Comparison of ENCODE assay signal across 21 mouse cellular contexts in genomic region chr16:36943591-36943990, GRCm38 (mm10). TPM values are rescaled to one million over a fixed set of nuclear protein-coding genes. Genes with fewer than 3 reads are reported as not detected.
"Had no signal": no experiment of that assay in that cellular context is flagged by ENCODE, and none has a peak within 500 bp of the region (broad histone marks: within the 10 kb centered on the region; RNA-seq: fewer than 3 reads in every experiment).

No protein-coding gene starts in this region.

- DNase-seq: layer of hippocampus, adult 9-11 months; lung, adult 2 months; right cerebral cortex, adult 18-20 months; right cerebral cortex, postnatal 14 days; right cerebral cortex, postnatal 4 days; spleen, adult 18-20 months; thymus, postnatal 25 days had no signal

- H3K27ac ChIP-seq: layer of hippocampus, adult 2 months; limb, embryonic 10.5 days; limb, embryonic 13.5 days; liver, embryonic 12.5 days; liver, embryonic 15.5 days; macrophage; midbrain, embryonic 12.5 days; midbrain, embryonic 15.5 days; neural tube, embryonic 12.5 days; neural tube, embryonic 15.5 days; stomach, embryonic 15.5 days had no signal

- H3K9ac ChIP-seq: limb, embryonic 13.5 days; liver, embryonic 12.5 days; liver, embryonic 15.5 days; midbrain, embryonic 12.5 days; midbrain, embryonic 15.5 days; neural tube, embryonic 12.5 days; neural tube, embryonic 15.5 days; stomach, embryonic 15.5 days had no signal

- H3K27me3 ChIP-seq: limb, embryonic 13.5 days; liver, embryonic 12.5 days; liver, embryonic 15.5 days; midbrain, embryonic 12.5 days; midbrain, embryonic 15.5 days; neural tube, embryonic 12.5 days; neural tube, embryonic 15.5 days; stomach, embryonic 15.5 days had no signal

- H3K9me3 ChIP-seq: limb, embryonic 10.5 days; limb, embryonic 13.5 days; liver, embryonic 12.5 days; liver, embryonic 15.5 days; midbrain, embryonic 12.5 days; midbrain, embryonic 15.5 days; neural tube, embryonic 12.5 days; neural tube, embryonic 15.5 days; stomach, embryonic 15.5 days had no signal

- ATAC-seq: intestine, postnatal 0 days; liver, embryonic 12.5 days; midbrain, embryonic 15.5 days had no signal

- H3K4me1 ChIP-seq: limb, embryonic 10.5 days; limb, embryonic 13.5 days; neural tube, embryonic 12.5 days; neural tube, embryonic 15.5 days; stomach, embryonic 15.5 days had no signal

- H3K4me2 ChIP-seq: limb, embryonic 13.5 days; liver, embryonic 12.5 days; liver, embryonic 15.5 days; midbrain, embryonic 12.5 days; midbrain, embryonic 15.5 days; neural tube, embryonic 12.5 days; neural tube, embryonic 15.5 days; stomach, embryonic 15.5 days had no signal

- H3K36me3 ChIP-seq: limb, embryonic 10.5 days; limb, embryonic 13.5 days; liver, embryonic 12.5 days; liver, embryonic 15.5 days; midbrain, embryonic 12.5 days; midbrain, embryonic 15.5 days; neural tube, embryonic 12.5 days; neural tube, embryonic 15.5 days; stomach, embryonic 15.5 days had no signal

- H3K4me3 ChIP-seq: layer of hippocampus, adult 2 months; limb, embryonic 10.5 days; limb, embryonic 13.5 days; liver, embryonic 12.5 days; liver, embryonic 15.5 days; midbrain, embryonic 12.5 days; midbrain, embryonic 15.5 days; neural tube, embryonic 12.5 days; neural tube, embryonic 15.5 days; stomach, embryonic 15.5 days had no signal

RNA-seq across cellular contexts. Expression of gene Fbxo40, which starts 46.7 kb away (rescaled TPM):
- total RNA-seq: layer of hippocampus, adult 2 months; layer of hippocampus, postnatal 25 days had no signal
- polyA plus RNA-seq: intestine, embryonic 14.5 days; midbrain, embryonic 12.5 days; midbrain, embryonic 15.5 days; neural tube, embryonic 12.5 days had no signal
